Mouse (Mus musculus): Measurements from ENCODE around the gene Tgfa. TPM values are rescaled to one million over a fixed set of nuclear protein-coding genes. Genes with fewer than 3 reads are reported as not detected.

Gene Tgfa
- polyA plus RNA-seq, 1 experiment = 16.1 TPM

DNA sequence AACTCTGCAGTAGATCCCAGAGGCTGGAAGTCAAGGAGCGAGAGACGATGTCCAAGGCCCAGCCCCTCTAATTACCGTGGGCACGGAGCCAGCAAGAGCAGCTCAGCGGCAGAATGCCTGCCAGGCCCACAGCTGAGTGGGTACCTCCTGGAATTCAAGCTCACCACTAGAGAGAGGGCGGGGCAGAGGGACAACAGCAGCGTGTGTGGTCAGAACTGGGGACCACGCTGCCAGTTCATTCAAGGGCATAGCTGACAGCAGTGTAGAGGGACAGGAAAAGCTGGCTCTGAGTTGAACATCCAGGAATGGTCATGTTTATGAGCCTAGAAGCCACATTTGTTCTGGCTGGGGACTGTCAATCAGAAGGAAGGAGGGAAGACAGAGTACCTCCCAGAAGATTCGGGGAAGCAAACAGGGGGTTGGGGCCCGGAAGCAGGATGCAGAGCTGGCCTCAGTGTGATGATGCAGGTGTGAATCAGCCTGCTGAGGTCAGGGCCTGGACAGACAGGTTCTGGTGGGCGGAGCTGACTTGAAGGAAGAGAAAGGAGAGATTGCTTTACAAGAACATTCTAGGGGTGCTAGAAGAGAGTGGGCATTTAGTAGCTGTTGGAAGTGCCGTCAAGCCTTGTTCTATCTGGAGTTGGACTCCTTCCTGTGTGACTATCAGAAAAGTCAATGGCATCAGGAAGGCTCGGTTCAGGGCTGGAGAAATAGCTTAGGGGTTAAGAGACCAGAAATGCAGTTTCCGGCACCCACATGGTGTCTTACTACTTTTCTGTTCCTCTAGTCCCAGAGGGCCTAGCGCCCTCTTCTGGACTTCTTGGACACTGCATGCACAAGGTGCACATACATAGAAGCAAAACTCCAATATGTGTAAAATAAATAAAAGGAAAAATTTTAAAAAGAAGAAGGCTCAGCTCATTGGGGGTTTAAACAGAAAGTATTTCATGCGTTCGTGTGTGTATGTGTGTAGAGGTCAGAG lies 37.5 kb upstream of the Tgfa start:
- 37% methylated on average over 17 of the region's 17 CpGs for WGBS
- Histone ChIP-seq H3K27me3 (ENCODE audit: control insufficient read depth, insufficient read depth, low read length) (no peaks in the 10 kb centered on the region; the same call in 1 of the 2 replicates), H3K4me1 (ENCODE audit: control insufficient read depth, insufficient read depth, low read length) (0 out of 2 replicates have a peak, but pooled peaks cover 5% of the 10 kb centered on the region), H3K27ac (ENCODE audit: insufficient read depth, low read length) (no peak overlapping the region), H3K4me3 (replicated peaks; ENCODE audit: insufficient read depth, low read depth, low read length) (no peak overlapping the region)
- TF ChIP-seq POLR2A (IDR thresholded peaks at IDR 0.05; ENCODE audit: borderline replicate concordance, insufficient read depth, low read length) (no peak), CTCF (IDR thresholded peaks at IDR 0.05; ENCODE audit: borderline replicate concordance, insufficient read depth, low read depth, low read length) (no peak)
- peak; percentile 13 to 14 for DNase-seq

- H3K4me3 ChIP-seq (replicated peaks; ENCODE audit: insufficient read depth, low read depth, low read length) = no peak overlapping the region
- TF ChIP-seq CTCF (IDR thresholded peaks at IDR 0.05; ENCODE audit: borderline replicate concordance, insufficient read depth, low read depth, low read length) (no peak), POLR2A (IDR thresholded peaks at IDR 0.05; ENCODE audit: borderline replicate concordance, insufficient read depth, low read length) (no peak)
- no peak overlapping the region for H3K27ac ChIP-seq (ENCODE audit: insufficient read depth, low read length)
- no peak for DNase-seq
- H3K27me3 ChIP-seq (ENCODE audit: control insufficient read depth, insufficient read depth, low read length) = no peaks in the 10 kb centered on the region; the same call in 1 of the 2 replicates
- H3K4me1 ChIP-seq (ENCODE audit: control insufficient read depth, insufficient read depth, low read length) = 0 out of 2 replicates have a peak, but pooled peaks cover 5% of the 10 kb centered on the region
- 44% methylated on average over 3 of the region's 3 CpGs for WGBS
Observed at GRCm38 (mm10) chr6:86160878-86161277, 34.1 kb upstream of the Tgfa start.

DNA sequence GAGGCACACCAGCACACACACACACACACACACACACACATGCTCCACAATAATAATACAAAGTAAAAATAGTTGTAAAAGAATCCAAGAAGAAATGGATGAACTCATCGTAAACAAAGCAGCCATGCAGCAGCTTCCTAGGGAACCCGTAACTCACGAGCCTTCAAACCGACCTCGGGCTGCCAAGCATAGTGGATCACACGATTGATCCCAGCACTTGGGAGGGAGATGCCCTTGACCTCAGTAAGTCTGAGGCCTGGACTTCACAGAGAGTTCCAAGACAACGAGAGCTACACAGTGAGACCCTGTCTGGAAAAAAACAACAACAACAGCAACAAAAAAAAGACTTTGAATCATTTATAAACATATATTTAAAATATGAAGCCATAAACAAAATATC lies 33.4 kb upstream of the Tgfa start:
- DNase-seq = no peak
- Histone ChIP-seq H3K27me3 (ENCODE audit: control insufficient read depth, insufficient read depth, low read length) (no peaks in the 10 kb centered on the region; the same call in 1 of the 2 replicates), H3K4me3 (replicated peaks; ENCODE audit: insufficient read depth, low read depth, low read length) (no peak overlapping the region), H3K27ac (ENCODE audit: insufficient read depth, low read length) (no peak overlapping the region), H3K4me1 (ENCODE audit: control insufficient read depth, insufficient read depth, low read length) (0 out of 2 replicates have a peak, but pooled peaks cover 5% of the 10 kb centered on the region)
- TF ChIP-seq CTCF (IDR thresholded peaks at IDR 0.05; ENCODE audit: borderline replicate concordance, insufficient read depth, low read depth, low read length) (no peak), POLR2A (IDR thresholded peaks at IDR 0.05; ENCODE audit: borderline replicate concordance, insufficient read depth, low read length) (no peak)
- 53% methylated on average over 7 of the region's 7 CpGs for WGBS

DNA sequence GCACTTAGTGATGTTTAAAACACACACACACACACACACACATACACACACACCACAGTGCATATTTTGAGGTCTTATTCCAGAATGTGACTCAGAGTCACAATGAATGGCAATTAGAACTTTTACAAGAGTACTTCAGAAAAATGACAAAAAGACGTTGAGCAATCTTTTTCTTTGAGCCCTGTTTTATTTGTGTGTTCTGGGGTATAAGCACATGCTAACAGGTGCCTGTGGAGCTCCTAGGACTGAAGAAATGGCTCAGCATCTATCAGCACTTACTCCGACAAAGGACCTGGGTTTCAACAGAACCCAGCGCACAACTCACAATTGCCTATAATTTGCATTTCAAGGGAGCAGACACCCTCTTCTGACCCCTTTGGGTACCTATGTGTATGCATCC lies 31.0 kb upstream of the Tgfa start:
- DNase-seq = no peak
- Histone ChIP-seq H3K27me3 (ENCODE audit: control insufficient read depth, insufficient read depth, low read length) (no peaks in the 10 kb centered on the region; the same call in 1 of the 2 replicates), H3K4me3 (replicated peaks; ENCODE audit: insufficient read depth, low read depth, low read length) (no peak overlapping the region), H3K4me1 (ENCODE audit: control insufficient read depth, insufficient read depth, low read length) (no peaks in the 10 kb centered on the region), H3K27ac (ENCODE audit: insufficient read depth, low read length) (no peak overlapping the region)
- TF ChIP-seq CTCF (IDR thresholded peaks at IDR 0.05; ENCODE audit: borderline replicate concordance, insufficient read depth, low read depth, low read length) (no peak), POLR2A (IDR thresholded peaks at IDR 0.05; ENCODE audit: borderline replicate concordance, insufficient read depth, low read length) (no peak)
- WGBS = 56% methylated on average over 3 of the region's 3 CpGs

DNA sequence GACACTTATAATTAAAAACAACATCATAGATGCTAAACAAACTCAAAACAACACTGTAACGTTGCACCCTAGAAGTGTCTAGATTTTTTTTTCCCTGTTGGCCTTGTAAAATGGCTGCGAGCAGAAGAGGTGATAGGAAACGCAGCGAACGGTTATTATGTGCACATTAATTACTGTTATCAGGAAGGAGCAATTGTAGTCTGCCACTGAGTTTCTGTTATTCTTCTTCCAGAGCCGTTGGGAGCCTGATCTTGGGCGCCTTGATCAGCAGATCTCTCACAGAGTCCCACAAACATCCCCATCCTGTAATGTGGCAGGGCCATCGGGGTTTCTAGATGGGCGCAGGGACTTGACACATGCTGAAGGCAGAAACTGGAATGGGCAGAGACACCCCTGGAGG lies 28.6 kb upstream of the Tgfa start:
- WGBS = 86% methylated on average over 9 of the region's 9 CpGs
- Histone ChIP-seq H3K4me3 (replicated peaks; ENCODE audit: insufficient read depth, low read depth, low read length) (no peak overlapping the region), H3K4me1 (ENCODE audit: control insufficient read depth, insufficient read depth, low read length) (no peaks in the 10 kb centered on the region), H3K27ac (ENCODE audit: insufficient read depth, low read length) (no peak overlapping the region), H3K27me3 (ENCODE audit: control insufficient read depth, insufficient read depth, low read length) (no peaks in the 10 kb centered on the region)
- DNase-seq = no peak
- TF ChIP-seq POLR2A (IDR thresholded peaks at IDR 0.05; ENCODE audit: borderline replicate concordance, insufficient read depth, low read length) (no peak), CTCF (IDR thresholded peaks at IDR 0.05; ENCODE audit: borderline replicate concordance, insufficient read depth, low read depth, low read length) (no peak)

DNA sequence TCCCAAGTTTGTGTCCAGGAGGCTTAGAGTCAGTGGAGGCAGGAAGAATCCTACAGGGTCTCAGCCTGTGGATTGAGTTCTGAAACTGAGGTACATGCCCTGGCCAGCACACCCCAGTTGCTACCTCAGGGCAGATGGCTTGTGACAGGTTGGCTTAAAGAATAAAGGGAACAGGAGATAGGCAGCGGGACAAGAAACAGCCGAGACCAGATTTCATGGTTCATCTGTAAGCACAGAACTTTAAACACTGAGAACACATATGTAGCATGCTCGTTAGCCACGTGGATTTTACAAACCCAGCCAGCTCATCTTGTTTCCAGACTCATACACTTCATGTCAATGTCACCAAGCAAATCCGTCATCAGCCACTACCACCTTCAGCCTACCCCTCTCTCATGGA lies 27.2 kb upstream of the Tgfa start:
- WGBS = 45% methylated on average over 5 of the region's 5 CpGs
- Histone ChIP-seq H3K4me3 (replicated peaks; ENCODE audit: insufficient read depth, low read depth, low read length) (no peak overlapping the region), H3K4me1 (ENCODE audit: control insufficient read depth, insufficient read depth, low read length) (no peaks in the 10 kb centered on the region), H3K27me3 (ENCODE audit: control insufficient read depth, insufficient read depth, low read length) (no peaks in the 10 kb centered on the region), H3K27ac (ENCODE audit: insufficient read depth, low read length) (no peak overlapping the region)
- DNase-seq = no peak
- TF ChIP-seq CTCF (IDR thresholded peaks at IDR 0.05; ENCODE audit: borderline replicate concordance, insufficient read depth, low read depth, low read length) (no peak), POLR2A (IDR thresholded peaks at IDR 0.05; ENCODE audit: borderline replicate concordance, insufficient read depth, low read length) (no peak)

DNA sequence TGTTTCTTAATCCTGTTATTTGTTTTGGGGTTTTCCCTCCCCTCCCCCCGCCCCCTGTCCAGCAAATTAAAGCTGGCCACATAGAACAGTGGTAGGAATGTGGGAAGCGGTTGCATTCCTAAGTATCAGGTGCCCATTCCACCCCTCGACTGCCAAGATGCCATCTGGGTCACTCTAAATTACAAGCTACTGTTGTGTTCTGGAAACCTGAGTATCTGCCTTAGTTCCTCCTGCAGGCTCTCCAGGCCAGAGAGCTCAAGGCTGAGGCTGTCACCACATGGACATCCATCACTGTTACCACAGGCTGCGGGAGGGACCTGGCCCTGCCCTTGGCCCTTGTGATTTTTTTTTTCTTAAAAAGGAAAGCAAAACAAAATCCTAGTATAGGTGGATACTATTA lies 25.9 kb upstream of the Tgfa start:
- no peaks in the 10 kb centered on the region for H3K4me1 ChIP-seq (ENCODE audit: control insufficient read depth, insufficient read depth, low read length)
- H3K4me3 ChIP-seq (replicated peaks; ENCODE audit: insufficient read depth, low read depth, low read length) = no peak overlapping the region
- WGBS = 57% methylated on average over 4 of the region's 4 CpGs
- no peak overlapping the region for H3K27ac ChIP-seq (ENCODE audit: insufficient read depth, low read length)
- TF ChIP-seq POLR2A (IDR thresholded peaks at IDR 0.05; ENCODE audit: borderline replicate concordance, insufficient read depth, low read length) = no peak
- TF ChIP-seq CTCF (IDR thresholded peaks at IDR 0.05; ENCODE audit: borderline replicate concordance, insufficient read depth, low read depth, low read length) = no peak
- no peaks in the 10 kb centered on the region for H3K27me3 ChIP-seq (ENCODE audit: control insufficient read depth, insufficient read depth, low read length)
- no peak for DNase-seq

DNA sequence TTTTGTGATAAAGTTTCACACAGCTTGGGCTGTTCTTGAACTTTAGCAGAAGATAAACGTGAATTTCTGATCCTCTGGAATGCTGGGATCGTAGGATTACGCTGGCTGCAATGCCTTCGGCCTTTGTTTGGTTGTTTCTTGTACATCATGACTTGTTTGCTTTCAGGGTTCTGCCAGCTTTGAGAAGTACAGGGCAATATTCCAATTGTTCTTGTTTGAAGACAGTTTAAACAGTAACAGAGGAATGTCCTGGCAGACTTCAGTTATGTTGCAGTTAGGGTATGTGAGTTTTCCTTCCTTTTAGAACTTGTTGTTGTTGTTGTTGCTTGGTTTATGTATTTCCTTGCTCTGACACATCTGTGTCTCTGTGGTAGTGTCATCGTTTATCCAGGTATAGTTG lies 18.8 kb upstream of the Tgfa start:
- no peaks in the 10 kb centered on the region for H3K27me3 ChIP-seq (ENCODE audit: control insufficient read depth, insufficient read depth, low read length)
- no peak overlapping the region for H3K27ac ChIP-seq (ENCODE audit: insufficient read depth, low read length)
- no peak overlapping the region for H3K4me3 ChIP-seq (replicated peaks; ENCODE audit: insufficient read depth, low read depth, low read length)
- DNase-seq = no peak
- TF ChIP-seq CTCF (IDR thresholded peaks at IDR 0.05; ENCODE audit: borderline replicate concordance, insufficient read depth, low read depth, low read length) = no peak
- no peak for TF ChIP-seq POLR2A (IDR thresholded peaks at IDR 0.05; ENCODE audit: borderline replicate concordance, insufficient read depth, low read length)
- H3K4me1 ChIP-seq (ENCODE audit: control insufficient read depth, insufficient read depth, low read length) = no peaks in the 10 kb centered on the region
- 75% methylated on average over 5 of the region's 5 CpGs for WGBS

Data from cerebellum, adult 2 months (tissue).